Mouse (Mus musculus) olfactory bulb, adult 2 months (tissue): ENCODE data around the gene Rasa2.

Source experiments
- CTCF ChIP-seq: fragments of 200-500 bp; IDR thresholded peaks from 2 replicates; pipeline ENCODE4 v1.5.1; 2012; ENCODE audit warnings: low read depth, mild to moderate bottlenecking, low read length, moderate library complexity; ENCODE audit not compliant: insufficient read depth
- POLR2A ChIP-seq: fragments of 200-500 bp; IDR thresholded peaks from 2 replicates; pipeline ENCODE4 v1.6.1; 2012; ENCODE audit warnings: mild to moderate bottlenecking, low read depth, low read length, moderate library complexity; ENCODE audit not compliant: insufficient read depth

- TF ChIP-seq CTCF (no peak), POLR2A (no peak)
Measured at GRCm38 (mm10) chr9:96506011-96506498, 125.4 kb downstream of the Rasa2 start.
